ENCODE assay signal across 16 mouse cellular contexts in genomic region chr1:36545382-36545781, GRCm38 (mm10). TPM values are rescaled to one million over a fixed set of nuclear protein-coding genes. Genes with fewer than 3 reads are reported as not detected.
DNase-seq lines count a peak whose midpoint lies in the region; ATAC-seq and TF ChIP-seq lines count a peak whose summit lies in the region.
"Had no signal": no experiment of that assay in that cellular context is flagged by ENCODE, and none has a peak within 500 bp of the region (broad histone marks: within the 10 kb centered on the region; RNA-seq: fewer than 3 reads in every experiment).

No protein-coding gene starts in this region.

- H3K27ac ChIP-seq in hindbrain, embryonic 13.5 days, result no peak overlapping the region
- H3K27ac ChIP-seq in hindbrain, embryonic 10.5 days, result no peak overlapping the region
- no peak overlapping the region for H3K27ac ChIP-seq in stomach, embryonic 15.5 days
- H3K27ac ChIP-seq in stomach, postnatal 0 days (replicated peaks), result no peak overlapping the region
- peak overlapping the region; percentile 67 for H3K27ac ChIP-seq in brown adipose tissue, adult 24 weeks (replicated peaks; ENCODE audit: low read depth, low read length)
- H3K27ac ChIP-seq in liver, postnatal 0 days (ENCODE audit: low read depth), result peak overlapping the region; percentile 16; the same call in 1 of the 2 replicates
- H3K27ac ChIP-seq: forebrain, embryonic 13.5 days; midbrain, embryonic 12.5 days had no signal

- 84% methylated on average over 2 of the region's 2 CpGs for WGBS in hindbrain, embryonic 13.5 days
- WGBS in hindbrain, embryonic 10.5 days, result 86% methylated on average over 2 of the region's 2 CpGs
- WGBS in stomach, embryonic 15.5 days, result 63% methylated on average over 2 of the region's 2 CpGs
- 67% methylated on average over 2 of the region's 2 CpGs for WGBS in stomach, postnatal 0 days
- WGBS in liver, postnatal 0 days (ENCODE audit: insufficient replicate concordance), result 56% methylated on average over 2 of the region's 2 CpGs

- no peak for TF ChIP-seq EP300 in stomach, postnatal 0 days (optimal IDR thresholded peaks at IDR 0.05)
- TF ChIP-seq EP300 in liver, postnatal 0 days (IDR thresholded peaks at IDR 0.05; ENCODE audit: low read depth), result no peak

- 0 out of 2 replicates have a peak overlapping the region, but pooled peaks have one; percentile 19 for H3K9ac ChIP-seq in hindbrain, embryonic 13.5 days
- no peak overlapping the region for H3K9ac ChIP-seq in stomach, embryonic 15.5 days
- H3K9ac ChIP-seq in stomach, postnatal 0 days (ENCODE audit: low read length), result no peak overlapping the region
- no peak overlapping the region for H3K9ac ChIP-seq in liver, postnatal 0 days (replicated peaks)
- H3K9ac ChIP-seq: forebrain, embryonic 13.5 days; midbrain, embryonic 12.5 days had no signal

- no peak for ATAC-seq in hindbrain, embryonic 13.5 days (ENCODE audit: low FRiP score)
- no peak for ATAC-seq in stomach, embryonic 15.5 days (ENCODE audit: insufficient read depth, low FRiP score, low read depth)
- no peak for ATAC-seq in stomach, postnatal 0 days (ENCODE audit: low FRiP score, low TSS enrichment)
- ATAC-seq in liver, postnatal 0 days, result no peak
- ATAC-seq: forebrain, embryonic 13.5 days had no signal

- H3K9me3 ChIP-seq in hindbrain, embryonic 13.5 days, result no peaks in the 10 kb centered on the region
- no peaks in the 10 kb centered on the region for H3K9me3 ChIP-seq in hindbrain, embryonic 10.5 days
- H3K9me3 ChIP-seq in stomach, embryonic 15.5 days, result no peaks in the 10 kb centered on the region
- no peaks in the 10 kb centered on the region for H3K9me3 ChIP-seq in stomach, postnatal 0 days (ENCODE audit: control insufficient read depth, low read length)
- no peaks in the 10 kb centered on the region for H3K9me3 ChIP-seq in liver, postnatal 0 days (ENCODE audit: low read length)
- H3K9me3 ChIP-seq: forebrain, embryonic 13.5 days; midbrain, embryonic 12.5 days had no signal

- peaks cover 41% of the 10 kb centered on the region for H3K36me3 ChIP-seq in hindbrain, embryonic 13.5 days
- peaks cover 53% of the 10 kb centered on the region for H3K36me3 ChIP-seq in hindbrain, embryonic 10.5 days
- H3K36me3 ChIP-seq in stomach, embryonic 15.5 days, result peaks cover 33% of the 10 kb centered on the region
- H3K36me3 ChIP-seq in stomach, postnatal 0 days (ENCODE audit: control insufficient read depth, insufficient read depth, low read length), result peaks cover 13% of the 10 kb centered on the region
- H3K36me3 ChIP-seq in liver, postnatal 0 days (replicated peaks; ENCODE audit: insufficient read depth, low read length), result peaks cover 12% of the 10 kb centered on the region

- no peaks in the 10 kb centered on the region for H3K27me3 ChIP-seq in hindbrain, embryonic 13.5 days
- no peaks in the 10 kb centered on the region for H3K27me3 ChIP-seq in hindbrain, embryonic 10.5 days (ENCODE audit: insufficient read depth, poor library complexity, severe bottlenecking)
- H3K27me3 ChIP-seq in stomach, embryonic 15.5 days (replicated peaks), result no peaks in the 10 kb centered on the region
- H3K27me3 ChIP-seq in stomach, postnatal 0 days (ENCODE audit: control insufficient read depth, insufficient read depth, low read length), result no peaks in the 10 kb centered on the region
- H3K27me3 ChIP-seq in liver, postnatal 0 days (ENCODE audit: insufficient read depth, low read length), result no peaks in the 10 kb centered on the region
- H3K27me3 ChIP-seq: forebrain, embryonic 13.5 days; midbrain, embryonic 12.5 days had no signal

- peaks cover 48% of the 10 kb centered on the region for H3K4me1 ChIP-seq in hindbrain, embryonic 13.5 days (replicated peaks)
- H3K4me1 ChIP-seq in hindbrain, embryonic 10.5 days (replicated peaks), result peaks cover 49% of the 10 kb centered on the region
- peaks cover 21% of the 10 kb centered on the region for H3K4me1 ChIP-seq in stomach, embryonic 15.5 days
- H3K4me1 ChIP-seq in stomach, postnatal 0 days (replicated peaks; ENCODE audit: control insufficient read depth, insufficient read depth), result no peaks in the 10 kb centered on the region
- peaks cover 5% of the 10 kb centered on the region; the same call in 1 of the 2 replicates for H3K4me1 ChIP-seq in brown adipose tissue, adult 24 weeks (ENCODE audit: control insufficient read depth, insufficient read depth, insufficient read length, low read length)
- H3K4me1 ChIP-seq in liver, postnatal 0 days (ENCODE audit: insufficient read depth), result 0 out of 2 replicates have a peak, but pooled peaks cover 4% of the 10 kb centered on the region

- TF ChIP-seq CTCF in stomach, postnatal 0 days (IDR thresholded peaks at IDR 0.05; ENCODE audit: low read depth), result no peak
- TF ChIP-seq CTCF in liver, postnatal 0 days (IDR thresholded peaks at IDR 0.05; ENCODE audit: low read depth), result no peak

- H3K4me3 ChIP-seq in hindbrain, embryonic 13.5 days, result no peak overlapping the region
- no peak overlapping the region for H3K4me3 ChIP-seq in hindbrain, embryonic 10.5 days
- H3K4me3 ChIP-seq in stomach, embryonic 15.5 days (replicated peaks), result no peak overlapping the region
- no peak overlapping the region for H3K4me3 ChIP-seq in stomach, postnatal 0 days (ENCODE audit: low read depth, low read length)
- peak overlapping the region; percentile 83 for H3K4me3 ChIP-seq in brown adipose tissue, adult 24 weeks (ENCODE audit: insufficient read depth, low read depth, low read length)
- H3K4me3 ChIP-seq in liver, postnatal 0 days (ENCODE audit: low read depth, low read length), result no peak overlapping the region
- H3K4me3 ChIP-seq: midbrain, embryonic 12.5 days had no signal

- DNase-seq in hindbrain, embryonic 10.5 days (ENCODE audit: low spot score), result no peak
- no peak for DNase-seq in stomach, postnatal 0 days (ENCODE audit: low spot score)
- DNase-seq in liver, postnatal 0 days, result no peak
- no peak for DNase-seq in layer of hippocampus, postnatal 14 days (ENCODE audit: low spot score in 2 of 2)
- DNase-seq in heart, adult 18-20 months, result no peak
- DNase-seq: cerebellum, adult 8-10 months; kidney, adult 11 months; layer of hippocampus, adult 9-11 months; lung, postnatal 4 days had no signal

- no peak overlapping the region for H3K4me2 ChIP-seq in hindbrain, embryonic 13.5 days
- peak overlapping the region; percentile 80 for H3K4me2 ChIP-seq in stomach, embryonic 15.5 days
- H3K4me2 ChIP-seq in stomach, postnatal 0 days (replicated peaks; ENCODE audit: low read depth), result no peak overlapping the region
- no peak overlapping the region for H3K4me2 ChIP-seq in liver, postnatal 0 days (ENCODE audit: low read depth, low read length)

RNA-seq across cellular contexts. Expression of gene Ankrd39, which starts 1.9 kb away (rescaled TPM):
- 22.4 TPM in 2 replicates for polyA plus RNA-seq in hindbrain, embryonic 13.5 days (2015; fragmentation: Nextera tagmentation; extraction: Ambion mirVana)
- polyA plus RNA-seq in hindbrain, embryonic 10.5 days (2016; fragmentation: Nextera tagmentation; extraction: Ambion mirVana), result 16.9 and 20.6 TPM in 2 replicates
- 24.9 and 27.2 TPM in 2 replicates for polyA plus RNA-seq in stomach, embryonic 15.5 days (2015; fragmentation: Nextera tagmentation; extraction: Ambion mirVana)
- polyA plus RNA-seq in stomach, postnatal 0 days (2015; fragmentation: Nextera tagmentation; extraction: Ambion mirVana), result 19.5 and 20.1 TPM in 2 replicates
- polyA plus RNA-seq in brown adipose tissue, adult 24 weeks (2012; ENCODE audit: insufficient read depth, insufficient read length, missing spikeins), result 5.0 and 8.4 TPM in 2 replicates
- polyA plus RNA-seq in liver, postnatal 0 days (2015; fragmentation: Nextera tagmentation; extraction: Ambion mirVana), result 7.4 and 8.3 TPM in 2 replicates
- 10 to 100 TPM; 12.2 to 14.2 TPM for total RNA-seq in layer of hippocampus, postnatal 14 days (2021)
- total RNA-seq in heart, adult 18-20 months (2021), result 1 to 10 TPM; 5.8 to 6.2 TPM

RNA-seq across cellular contexts. Expression of gene Gm42417, which starts 6.2 kb away (rescaled TPM):
- 0.43 TPM in 1 of 2 replicates, not detected in the other for polyA plus RNA-seq in hindbrain, embryonic 13.5 days (2015; fragmentation: Nextera tagmentation; extraction: Ambion mirVana)
- polyA plus RNA-seq in hindbrain, embryonic 10.5 days (2016; fragmentation: Nextera tagmentation; extraction: Ambion mirVana), result 0.75 TPM in 1 of 2 replicates, not detected in the other
- polyA plus RNA-seq in stomach, embryonic 15.5 days (2015; fragmentation: Nextera tagmentation; extraction: Ambion mirVana), result not detected in 2 replicates
- 0.28 and 0.33 TPM in 2 replicates for polyA plus RNA-seq in stomach, postnatal 0 days (2015; fragmentation: Nextera tagmentation; extraction: Ambion mirVana)
- polyA plus RNA-seq in brown adipose tissue, adult 24 weeks (2012; ENCODE audit: insufficient read depth, insufficient read length, missing spikeins), result 4.1 and 7.8 TPM in 2 replicates
- polyA plus RNA-seq in liver, postnatal 0 days (2015; fragmentation: Nextera tagmentation; extraction: Ambion mirVana), result 0.45 TPM in 1 of 2 replicates, not detected in the other
- not detected for total RNA-seq in layer of hippocampus, postnatal 14 days (2021)
- 100 to 1,000 TPM; 174 to 267 TPM for total RNA-seq in heart, adult 18-20 months (2021)
- total RNA-seq: adrenal gland, adult 2 months had no signal
- polyA plus RNA-seq: adrenal gland, adult 2 months; liver, embryonic 16.5 days; midbrain, embryonic 12.5 days had no signal

RNA-seq across cellular contexts. Expression of gene Ankrd23, which starts 8.7 kb away (rescaled TPM):
- 16.3 and 19.5 TPM in 2 replicates for polyA plus RNA-seq in hindbrain, embryonic 13.5 days (2015; fragmentation: Nextera tagmentation; extraction: Ambion mirVana)
- polyA plus RNA-seq in hindbrain, embryonic 10.5 days (2016; fragmentation: Nextera tagmentation; extraction: Ambion mirVana), result 15.7 and 18.0 TPM in 2 replicates
- 19.5 and 20.5 TPM in 2 replicates for polyA plus RNA-seq in stomach, embryonic 15.5 days (2015; fragmentation: Nextera tagmentation; extraction: Ambion mirVana)
- 6.1 and 8.5 TPM in 2 replicates for polyA plus RNA-seq in stomach, postnatal 0 days (2015; fragmentation: Nextera tagmentation; extraction: Ambion mirVana)
- polyA plus RNA-seq in brown adipose tissue, adult 24 weeks (2012; ENCODE audit: insufficient read depth, insufficient read length, missing spikeins), result 17.9 and 25.2 TPM in 2 replicates
- polyA plus RNA-seq in liver, postnatal 0 days (2015; fragmentation: Nextera tagmentation; extraction: Ambion mirVana), result 2.0 and 2.2 TPM in 2 replicates
- 1 to 10 TPM; 6.1 to 7.5 TPM for total RNA-seq in layer of hippocampus, postnatal 14 days (2021)
- 100 to 1,000 TPM; 315 to 408 TPM for total RNA-seq in heart, adult 18-20 months (2021)

RNA-seq across cellular contexts. Expression of gene Sema4c, which starts 12.8 kb away (rescaled TPM):
- polyA plus RNA-seq in hindbrain, embryonic 13.5 days (2015; fragmentation: Nextera tagmentation; extraction: Ambion mirVana), result 28.3 and 31.8 TPM in 2 replicates
- 25.4 and 29.6 TPM in 2 replicates for polyA plus RNA-seq in hindbrain, embryonic 10.5 days (2016; fragmentation: Nextera tagmentation; extraction: Ambion mirVana)
- 13.6 and 15.0 TPM in 2 replicates for polyA plus RNA-seq in stomach, embryonic 15.5 days (2015; fragmentation: Nextera tagmentation; extraction: Ambion mirVana)
- polyA plus RNA-seq in stomach, postnatal 0 days (2015; fragmentation: Nextera tagmentation; extraction: Ambion mirVana), result 5.0 and 5.1 TPM in 2 replicates
- 4.1 and 6.7 TPM in 2 replicates for polyA plus RNA-seq in brown adipose tissue, adult 24 weeks (2012; ENCODE audit: insufficient read depth, insufficient read length, missing spikeins)
- polyA plus RNA-seq in liver, postnatal 0 days (2015; fragmentation: Nextera tagmentation; extraction: Ambion mirVana), result 2.0 TPM in 2 replicates
- total RNA-seq in layer of hippocampus, postnatal 14 days (2021), result 10 to 100 TPM; 17.6 to 20.8 TPM
- 10 to 100 TPM in 1 of 2 experiments, 1 to 10 TPM in 1; 9.2 to 10.4 TPM for total RNA-seq in heart, adult 18-20 months (2021)

RNA-seq across cellular contexts. Expression of gene Cnnm3, which starts 33.7 kb away (rescaled TPM):
- polyA plus RNA-seq in hindbrain, embryonic 13.5 days (2015; fragmentation: Nextera tagmentation; extraction: Ambion mirVana), result 4.2 and 5.1 TPM in 2 replicates
- 3.2 and 3.5 TPM in 2 replicates for polyA plus RNA-seq in hindbrain, embryonic 10.5 days (2016; fragmentation: Nextera tagmentation; extraction: Ambion mirVana)
- 3.6 and 4.3 TPM in 2 replicates for polyA plus RNA-seq in stomach, embryonic 15.5 days (2015; fragmentation: Nextera tagmentation; extraction: Ambion mirVana)
- polyA plus RNA-seq in stomach, postnatal 0 days (2015; fragmentation: Nextera tagmentation; extraction: Ambion mirVana), result 1.6 and 2.0 TPM in 2 replicates
- 7.2 and 7.3 TPM in 2 replicates for polyA plus RNA-seq in brown adipose tissue, adult 24 weeks (2012; ENCODE audit: insufficient read depth, insufficient read length, missing spikeins)
- polyA plus RNA-seq in liver, postnatal 0 days (2015; fragmentation: Nextera tagmentation; extraction: Ambion mirVana), result 0.92 and 1.1 TPM in 2 replicates
- 10 to 100 TPM; 36.1 to 39.5 TPM for total RNA-seq in layer of hippocampus, postnatal 14 days (2021)
- total RNA-seq in heart, adult 18-20 months (2021), result 10 to 100 TPM; 13.1 to 16.6 TPM

Comparison
In these comparisons a context has a peak if more than half of its experiments do, and no peak if none do; other contexts are left out.
1. H3K27ac ChIP-seq: peak in brown adipose tissue, adult 24 weeks (single experiment) and liver, postnatal 0 days (single experiment); none in hindbrain, embryonic 13.5 days (single experiment), hindbrain, embryonic 10.5 days (single experiment), stomach, embryonic 15.5 days (single experiment) and stomach, postnatal 0 days (single experiment).